Mouse (Mus musculus) heart, postnatal 25 days (tissue): Measurements from ENCODE around the gene Rabepk. TPM values are rescaled to one million over a fixed set of nuclear protein-coding genes. Genes with fewer than 3 reads are reported as not detected.
A peak's percentile ranks its signal among the peaks of the same experiment; 100 is the strongest.
"Not testable (repeated sequence)": the region's sequence is repeated elsewhere in the genome, so short reads cannot be mapped to it uniquely, and the experiment has no call there.

Experiments used
- DNase-seq: peaks from one replicate; pipeline ENCODE4 v3.0.0; 2022; ENCODE audit warnings: low spot score
- intact Hi-C: fragments of 180-260 bp; cut with DNase I; formaldehyde crosslinking; loops from one replicate; pipeline ENCODE4 v1.15.1; 2025
- total RNA-seq, 2 experiments: library from RNA; stranded (reverse); gene quantifications; 2 replicates each; pipeline ENCODE4 v1.2.3; 2021

Rabepk gene
- total RNA-seq, 2 experiments from 2014 or later, result 11.3 to 15.5 TPM

DNA sequence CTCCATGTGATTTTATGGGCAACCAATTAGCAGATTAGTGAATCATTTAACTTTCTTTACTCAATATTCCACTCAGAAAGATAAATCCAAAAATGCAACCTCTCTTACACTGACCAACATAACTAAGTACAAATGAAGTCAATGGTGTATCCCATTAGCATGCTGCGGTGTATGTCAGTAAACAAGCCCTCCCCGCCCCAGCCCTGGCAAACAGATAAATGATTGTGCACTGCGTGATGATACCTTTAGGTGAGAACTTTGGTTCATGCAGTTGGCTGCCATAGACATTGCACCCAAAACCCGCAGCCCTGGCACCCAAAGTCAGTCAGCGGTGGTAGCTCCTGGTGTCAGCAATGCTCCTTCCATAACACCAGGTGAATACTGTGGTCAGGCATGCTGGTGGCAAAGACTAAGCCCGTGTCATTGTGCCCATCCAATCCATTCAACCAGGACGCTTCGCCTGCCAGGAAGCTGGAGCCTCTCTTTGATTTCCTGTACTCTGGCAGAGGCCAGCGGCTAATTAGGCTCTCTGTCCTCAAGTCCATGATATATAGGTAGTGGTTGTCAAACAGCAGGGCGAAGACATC is 5.7 kb upstream of the Rabepk start:
- intact Hi-C loops, result no loop called here
- no peak for DNase-seq

GRCm38 (mm10) chr2:34804815-34805214 is 5.1 kb upstream of the Rabepk start:
- intact Hi-C loops, result no loop called here
- DNase-seq, result no peak

DNA sequence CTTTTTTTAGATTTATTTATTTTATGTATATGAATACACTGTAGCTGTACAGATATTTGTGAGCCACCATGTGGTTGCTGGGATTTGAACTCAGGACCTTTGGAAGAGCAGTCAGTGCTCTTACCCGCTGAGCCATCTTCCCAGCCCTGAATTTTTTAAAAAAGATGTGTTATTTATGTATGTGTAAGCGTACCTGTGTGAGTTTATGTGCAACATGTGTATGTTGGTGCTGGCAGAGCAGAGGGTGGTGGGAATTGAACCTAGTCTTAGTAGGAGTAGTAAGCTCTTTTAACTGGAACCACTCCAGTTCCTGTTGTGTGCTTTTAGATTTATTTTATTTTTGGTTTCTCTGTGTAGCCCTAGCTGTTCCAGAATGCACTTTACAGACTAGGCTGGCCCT is 4.5 kb upstream of the Rabepk start:
- DNase-seq, result no peak
- intact Hi-C loops, result no loop called here

- DNase-seq, result no peak
- intact Hi-C loops, result no loop called here
These were observed 4.0 kb upstream of the Rabepk start for GRCm38 (mm10) chr2:34803746-34804145.

DNA sequence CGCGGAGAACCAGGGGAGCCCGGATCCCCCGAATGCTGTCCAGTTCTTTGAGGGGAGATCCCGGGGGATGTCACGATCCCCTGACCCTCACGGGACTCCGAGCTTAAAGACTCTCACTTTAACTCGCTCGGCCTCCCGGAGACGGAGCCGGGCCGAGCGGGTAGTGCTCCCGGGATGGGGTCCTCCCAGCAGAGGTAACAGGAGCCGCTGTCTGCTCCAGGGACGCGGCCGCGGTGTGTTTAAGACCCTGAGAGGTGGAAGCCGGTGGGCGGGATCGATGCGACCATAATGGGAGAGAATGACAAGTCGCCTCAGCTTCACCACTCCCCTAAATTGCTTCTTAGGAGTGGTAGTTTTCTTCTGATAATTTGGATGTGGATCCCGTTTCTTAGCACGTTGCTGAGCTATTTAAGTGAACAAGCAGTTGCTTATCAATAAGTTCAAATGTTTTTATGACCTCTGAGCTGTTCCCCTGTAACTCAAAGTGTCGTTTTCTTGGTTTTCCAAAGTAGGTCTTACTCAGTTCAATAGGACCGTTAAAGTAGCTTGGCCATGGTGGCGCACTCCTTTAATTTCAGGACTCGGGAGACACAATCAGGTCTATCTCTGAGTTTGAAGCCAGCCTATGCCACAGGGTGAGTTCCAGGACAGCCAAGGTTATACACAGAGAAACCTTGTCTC is 3.0 kb upstream of the Rabepk start:
- intact Hi-C loops, DNase-seq: not testable (repeated sequence)

GRCm38 (mm10) chr2:34801516-34802482 is 2.1 kb upstream of the Rabepk start:
- intact Hi-C loops, result no loop called here
- peak; percentile 96 for DNase-seq

GRCm38 (mm10) chr2:34800371-34800770 is 659 bp upstream of the Rabepk start:
- intact Hi-C loops, result no loop called here
- DNase-seq, result no peak

GRCm38 (mm10) chr2:34795426-34795825 is 4.3 kb downstream of the Rabepk start:
- no peak for DNase-seq
- intact Hi-C loops, result no loop called here

DNA sequence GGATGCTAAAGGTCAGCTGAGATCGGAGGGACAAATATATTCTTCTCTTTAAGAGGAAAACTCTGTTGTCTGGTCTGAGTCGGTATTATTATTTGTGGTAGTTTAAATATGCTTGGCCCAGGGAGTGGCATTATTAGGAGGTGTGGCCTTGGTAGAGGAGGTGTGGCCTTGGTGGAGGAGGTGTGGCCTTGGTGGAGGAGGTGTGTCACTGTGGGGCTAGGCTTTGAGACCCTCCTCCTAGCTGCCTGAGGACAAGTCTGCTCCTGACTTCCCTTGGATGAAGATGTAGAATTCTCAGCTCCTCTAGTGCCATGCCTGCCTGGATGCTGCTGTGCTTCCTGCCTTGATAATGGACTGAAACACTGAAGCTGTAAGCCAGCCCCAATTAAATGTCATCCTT is 5.2 kb downstream of the Rabepk start:
- intact Hi-C loops, result no loop called here
- no peak for DNase-seq

DNA sequence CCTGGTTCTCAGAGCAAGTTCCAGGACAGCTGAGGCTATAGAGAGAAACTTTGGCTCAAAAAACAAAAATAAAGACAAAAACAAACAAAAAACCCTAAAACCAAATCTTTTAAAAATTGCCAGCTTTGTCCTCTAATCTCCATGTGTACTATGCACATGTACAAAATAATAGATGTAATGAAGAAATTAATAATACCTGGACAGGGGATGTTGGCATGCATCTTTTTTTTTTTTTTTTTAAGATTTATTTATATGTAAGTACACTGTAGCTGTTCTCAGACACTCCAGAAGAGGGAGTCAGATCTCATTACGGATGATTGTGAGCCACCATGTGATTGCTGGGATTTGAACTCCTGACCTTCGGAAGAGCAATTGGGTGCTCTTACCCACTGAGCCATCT is 7.2 kb downstream of the Rabepk start:
- intact Hi-C loops, DNase-seq: not testable (repeated sequence)

GRCm38 (mm10) chr2:34790282-34790681 is 9.4 kb downstream of the Rabepk start:
- intact Hi-C loops, result no loop called here
- no peak for DNase-seq

GRCm38 (mm10) chr2:34784085-34784484 is 15.6 kb downstream of the Rabepk start:
- intact Hi-C loops, result loop anchor here (1.0 to 5.0 kb wide), 2 partner anchors 113 to 186 kb away; no protein-coding TSS in a partner anchor
- DNase-seq, result no peak

DNA sequence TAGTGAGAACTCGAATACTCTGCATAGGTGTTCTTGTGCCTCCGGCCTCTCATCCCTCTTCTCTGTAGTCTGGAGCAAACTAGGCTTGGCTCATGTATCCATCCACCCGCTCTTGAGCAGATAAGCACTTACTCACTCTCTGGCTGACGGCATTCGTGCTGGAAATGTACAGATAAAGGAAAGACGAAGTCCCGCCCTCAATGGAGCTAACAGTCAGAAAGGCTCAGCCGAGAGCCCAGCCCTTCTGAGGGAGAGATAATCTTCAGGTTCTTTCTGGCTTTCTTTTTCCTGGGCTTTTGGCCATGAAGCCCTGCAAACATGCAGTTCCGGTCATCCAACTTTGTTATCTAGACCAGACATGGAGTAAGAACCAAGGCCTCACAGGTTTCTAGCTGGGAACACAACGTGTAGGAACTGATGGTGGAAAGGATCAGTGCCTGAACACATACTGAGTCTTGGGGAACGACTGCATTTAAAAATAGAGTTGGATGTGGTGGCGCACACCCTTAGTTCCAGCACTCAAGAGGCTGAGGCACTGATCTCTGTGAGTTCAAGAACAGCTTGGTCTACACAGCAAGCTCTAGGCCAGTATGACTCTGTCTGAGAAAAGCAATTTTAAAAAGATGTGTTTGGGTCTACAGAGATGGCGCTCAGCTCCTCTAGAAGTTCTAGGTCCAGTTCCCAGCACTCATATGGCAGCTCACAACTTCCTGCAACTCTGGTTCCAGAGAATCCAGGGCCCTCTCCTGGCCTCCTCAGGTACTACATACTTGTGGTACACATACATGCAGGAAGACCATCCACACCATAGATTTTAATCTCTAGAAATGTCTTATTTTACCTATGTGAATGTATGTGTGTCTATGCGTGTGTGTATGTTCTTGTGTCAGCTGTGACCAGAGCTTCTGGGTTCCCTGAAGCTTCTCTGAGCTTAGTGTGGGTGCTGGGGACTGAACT is 16.4 kb downstream of the Rabepk start:
- intact Hi-C loops, result loop anchor here (1.0 to 5.0 kb wide), 2 partner anchors 114 to 187 kb away; no protein-coding TSS in a partner anchor
- DNase-seq, result no peak

DNA sequence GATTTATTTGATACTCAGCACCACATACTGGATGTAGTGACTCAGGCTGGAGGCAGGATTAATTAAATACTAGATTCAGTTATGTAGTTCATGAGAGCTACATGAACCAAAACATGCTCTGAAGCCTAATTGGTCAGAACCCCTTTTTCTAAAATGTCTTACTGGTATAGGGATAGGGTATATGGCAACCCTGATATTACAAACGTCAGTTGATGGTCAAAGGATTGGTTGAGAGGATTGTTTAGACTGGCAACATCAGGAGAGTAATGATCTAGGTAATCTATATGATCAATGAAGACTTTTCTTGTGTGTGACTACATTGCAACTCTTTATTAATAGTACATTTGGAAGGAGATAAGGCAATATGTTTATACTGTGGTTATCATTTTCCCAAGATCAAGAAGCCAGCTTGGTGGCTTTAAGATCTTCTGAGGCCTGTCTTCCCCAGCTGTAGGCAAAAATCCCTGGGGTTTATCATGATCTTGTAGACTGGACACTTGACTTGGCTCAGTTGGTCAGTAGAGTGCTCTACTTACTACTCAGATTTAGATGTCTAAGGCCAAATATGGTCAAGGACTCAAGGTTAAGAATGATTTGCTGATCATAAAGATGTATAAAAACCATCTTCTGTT is 22.4 kb downstream of the Rabepk start:
- intact Hi-C loops, result loop anchor here (10.0 kb wide), 1 partner anchor 327 kb away; the partner anchor contains the start of genes AI182371 and Cntrl
- no peak for DNase-seq

DNA sequence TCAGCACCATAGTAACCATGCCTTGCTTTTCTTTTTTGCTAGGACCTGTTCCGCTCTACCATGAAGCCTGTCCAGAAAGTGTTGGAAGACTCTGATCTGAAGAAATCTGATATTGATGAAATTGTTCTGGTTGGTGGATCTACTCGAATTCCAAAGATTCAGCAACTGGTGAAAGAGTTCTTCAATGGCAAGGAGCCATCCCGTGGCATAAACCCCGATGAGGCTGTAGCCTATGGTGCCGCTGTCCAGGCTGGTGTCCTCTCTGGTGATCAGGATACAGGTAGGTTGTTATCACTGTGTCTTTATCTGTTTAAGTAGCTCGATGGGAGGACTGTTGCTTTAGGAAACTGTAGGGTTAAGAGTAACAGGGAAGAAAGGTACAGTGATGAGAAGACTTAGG is 25.2 kb downstream of the Rabepk start:
- DNase-seq, result no peak
- intact Hi-C loops, result loop anchor here (10.0 kb wide), 1 partner anchor 330 kb away; the partner anchor contains the start of genes AI182371 and Cntrl

GRCm38 (mm10) chr2:34773673-34774072 is 26.0 kb downstream of the Rabepk start:
- DNase-seq, result no peak
- intact Hi-C loops, result loop anchor here (2.0 to 10.0 kb wide), 2 partner anchors 19 to 331 kb away; partner anchors contain the start of genes AI182371, Cntrl and Gapvd1

GRCm38 (mm10) chr2:34772252-34773235 is 27.2 kb downstream of the Rabepk start:
- intact Hi-C loops, result loop anchor here (2.0 to 10.0 kb wide), 2 partner anchors 18 to 332 kb away; partner anchors contain the start of genes AI182371, Cntrl and Gapvd1
- no peak for DNase-seq
